Mouse (Mus musculus) heart, adult 2 months (tissue): Measurements from ENCODE around the gene Ranbp3.

Source experiments
- CTCF ChIP-seq: fragments of 200-600 bp; IDR thresholded peaks from 2 replicates; pipeline ENCODE4 v1.8.1; 2022; ENCODE audit warnings: antibody characterized with exemption, mild to moderate bottlenecking, moderate library complexity
- EP300 ChIP-seq: fragments of 200-500 bp; IDR thresholded peaks from 2 replicates; pipeline ENCODE4 v1.6.1; 2011; ENCODE audit warnings: low read depth, low read length, control low read depth; ENCODE audit not compliant: insufficient read depth
- POLR2A ChIP-seq: fragments of 200-500 bp; IDR thresholded peaks from 2 replicates; pipeline ENCODE4 v1.6.1; 2011; ENCODE audit warnings: mild to moderate bottlenecking, low read depth, low read length, control low read depth; ENCODE audit not compliant: insufficient read depth

GRCm38 (mm10) chr17:56723419-56724161 is 50.5 kb downstream of the Ranbp3 start:
- no peak for TF ChIP-seq CTCF
- TF ChIP-seq POLR2A: no peak
- TF ChIP-seq EP300: no peak
